Mouse (Mus musculus) layer of hippocampus, adult 11-12 months (tissue): ENCODE measurements at regions not wholly inside any gene's neighbourhood (a gene's known extent, or its start where the extent isn't known, plus 50 kb on each side); places are given as distances from the start of the nearest gene placed in this dataset.

ENCODE experiments used
- DNase-seq: peaks from one replicate; pipeline ENCODE4 v3.0.0; 2022; ENCODE audit warnings: low spot score

- DNase-seq, result peak; percentile 9
Measured at GRCm38 (mm10) chr4:26965831-26966230, 619.1 kb upstream of the Manea start.

GRCm38 (mm10) chr4:26964850-26965249, 618.2 kb upstream of the Manea start:
- no peak for DNase-seq

- DNase-seq, result no peak
Measured at GRCm38 (mm10) chr4:26944617-26945016, 597.9 kb upstream of the Manea start.

- peak; percentile 33 for DNase-seq
Measured at GRCm38 (mm10) chr4:26933988-26934798, 587.5 kb upstream of the Manea start.

GRCm38 (mm10) chr4:26929879-26930481, 583.3 kb upstream of the Manea start:
- DNase-seq, result no peak

- DNase-seq, result no peak
Measured at GRCm38 (mm10) chr4:26926060-26926459, 579.4 kb upstream of the Manea start.

- no peak for DNase-seq
Measured at GRCm38 (mm10) chr4:26888514-26888913, 541.8 kb upstream of the Manea start.

GRCm38 (mm10) chr4:26879022-26879421, 532.3 kb upstream of the Manea start:
- DNase-seq, result no peak

- no peak for DNase-seq
Measured at GRCm38 (mm10) chr4:26841761-26842160, 495.1 kb upstream of the Manea start.

- no peak for DNase-seq
Measured at GRCm38 (mm10) chr4:26800831-26801230, 454.1 kb upstream of the Manea start.

- no peak for DNase-seq
Measured at GRCm38 (mm10) chr4:26793181-26793824, 446.6 kb upstream of the Manea start.

GRCm38 (mm10) chr4:26767896-26768295, 421.2 kb upstream of the Manea start:
- DNase-seq, result no peak

GRCm38 (mm10) chr4:26766235-26767228, 419.8 kb upstream of the Manea start:
- no peak for DNase-seq

- no peak for DNase-seq
Measured at GRCm38 (mm10) chr4:26740815-26741214, 394.1 kb upstream of the Manea start.

GRCm38 (mm10) chr4:26736381-26736780, 389.7 kb upstream of the Manea start:
- no peak for DNase-seq

GRCm38 (mm10) chr4:26714437-26714836, 367.7 kb upstream of the Manea start:
- peak; percentile 65 for DNase-seq

- DNase-seq, result peak; percentile 27
Measured at GRCm38 (mm10) chr4:26709964-26710363, 363.3 kb upstream of the Manea start.

- no peak for DNase-seq
Measured at GRCm38 (mm10) chr4:26695964-26696363, 349.3 kb upstream of the Manea start.
